Mouse (Mus musculus) hindbrain, embryonic 15.5 days (tissue): ENCODE results near the gene Mapk8ip1. TPM values are rescaled to one million over a fixed set of nuclear protein-coding genes. Genes with fewer than 3 reads are reported as not detected.
A peak's percentile ranks its signal among the peaks of the same experiment; 100 is the strongest.

Experiments used
- ATAC-seq: fragments of 200-750 bp; cut with Nextera tagmentation; 2 replicates; pipeline ENCODE4 v1.8.0; 2017; ENCODE audit warnings: low read depth, moderate number of reproducible peaks, moderate TSS enrichment; ENCODE audit not compliant: low FRiP score
- H3K27ac ChIP-seq: fragments of 300-500 bp; sonication (generic); replicated peaks from 2 replicates; pipeline ENCODE4 v1.5.1; 2015; ENCODE audit warnings: mild to moderate bottlenecking, inconsistent platforms
- H3K27me3 ChIP-seq: fragments of 300-500 bp; sonication (generic); 2 replicates; pipeline ENCODE4 v1.6.1; 2015; ENCODE audit warnings: control low read depth, inconsistent platforms
- H3K36me3 ChIP-seq: fragments of 300-500 bp; sonication (generic); 2 replicates; pipeline ENCODE4 v1.6.1; 2015; ENCODE audit warnings: control low read depth, inconsistent platforms
- H3K4me1 ChIP-seq: fragments of 300-500 bp; sonication (generic); replicated peaks from 2 replicates; pipeline ENCODE4 v1.6.1; 2015; ENCODE audit warnings: control low read depth, inconsistent platforms
- H3K4me2 ChIP-seq: fragments of 300-500 bp; sonication (generic); 2 replicates; pipeline ENCODE4 v1.6.1; 2015; ENCODE audit warnings: moderate library complexity, mild to moderate bottlenecking, inconsistent platforms
- H3K4me3 ChIP-seq: fragments of 300-500 bp; sonication (generic); 2 replicates; pipeline ENCODE4 v1.5.1; 2015; ENCODE audit warnings: mild to moderate bottlenecking, inconsistent platforms
- H3K9ac ChIP-seq: fragments of 300-500 bp; sonication (generic); 2 replicates; pipeline ENCODE4 v1.6.1; 2015; ENCODE audit warnings: inconsistent platforms
- H3K9me3 ChIP-seq: fragments of 300-500 bp; sonication (generic); 2 replicates; pipeline ENCODE4 v1.6.1; 2016; ENCODE audit warnings: control low read depth, inconsistent platforms
- WGBS: fragments of 180-500 bp; shearing (Covaris S2); methylation state at CpG from one replicate; pipeline ENCODE4 v1.1.7; 2015; 5-methylcytosine and 5-hydroxymethylcytosine counted together
- polyA plus RNA-seq: library from polyadenylated mRNA; unstranded; fragments of >200 nt; fragmentation: Nextera tagmentation; extraction: Ambion mirVana; gene quantifications from 2 replicates; pipeline ENCODE4 v1.2.1, GENCODE M21; 2015

Mapk8ip1 gene
- polyA plus RNA-seq, 1 experiment from 2014 or later, result 178 TPM

DNA sequence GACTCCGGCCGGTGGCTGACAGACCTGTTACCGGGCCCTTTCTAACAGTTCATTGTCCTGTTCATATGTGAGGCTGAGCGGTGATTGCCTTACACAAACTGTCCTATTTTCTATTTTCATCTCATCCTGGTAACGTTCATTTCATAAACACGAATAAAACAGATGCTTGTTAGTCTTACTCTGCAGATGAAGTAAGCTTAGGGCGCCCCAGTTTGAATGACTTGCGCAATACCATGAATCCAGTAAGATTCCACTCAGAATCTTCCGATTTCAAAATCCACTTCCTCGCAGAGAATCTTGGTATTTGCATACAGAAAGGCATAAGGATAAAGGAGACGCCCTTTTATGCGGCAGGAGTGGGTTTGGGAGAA, 33.3 kb upstream of the Mapk8ip1 start:
- Histone ChIP-seq H3K27me3 (peaks cover 5% of the 10 kb centered on the region; the same call in 1 of the 2 replicates), H3K27ac (peak overlapping the region; percentile 78), H3K4me1 (peaks cover 51% of the 10 kb centered on the region), H3K9me3 (no peaks in the 10 kb centered on the region), H3K4me2 (peak overlapping the region; percentile 88), H3K36me3 (no peaks in the 10 kb centered on the region), H3K4me3 (peak overlapping the region; percentile 83), H3K9ac (peak overlapping the region; percentile 54)
- 5% methylated on average over 12 of the region's 12 CpGs for WGBS
- ATAC-seq, result no peak

GRCm38 (mm10) chr2:92433578-92434374, 32.7 kb upstream of the Mapk8ip1 start, which contains the start of gene Cry2:
Cry2 (minus strand) TSS chr2:92434043.
- ATAC-seq, result peak; percentile 97
- H3K4me3 ChIP-seq, result peak within 1 kb of the TSS; percentile 83
- H3K4me2 ChIP-seq, result peak within 1 kb of the TSS; percentile 88
- peak within 1 kb of the TSS; percentile 76 for H3K9ac ChIP-seq
- H3K36me3 ChIP-seq, result no peaks in the 10 kb centered on the region
- under 1% methylated on average over 75 of the region's 76 CpGs for WGBS
- H3K27me3 ChIP-seq, result peaks cover 5% of the 10 kb centered on the region; the same call in 1 of the 2 replicates
- peaks cover 55% of the 10 kb centered on the region for H3K4me1 ChIP-seq
- H3K27ac ChIP-seq, result peak within 1 kb of the TSS; percentile 88
- H3K9me3 ChIP-seq, result no peaks in the 10 kb centered on the region

- ATAC-seq, result no peak
- Histone ChIP-seq H3K27ac (peak overlapping the region; percentile 88), H3K4me1 (peaks cover 64% of the 10 kb centered on the region), H3K27me3 (peaks cover 5% of the 10 kb centered on the region; the same call in 1 of the 2 replicates), H3K4me3 (peak overlapping the region; percentile 83), H3K36me3 (no peaks in the 10 kb centered on the region), H3K4me2 (peak overlapping the region; percentile 88), H3K9me3 (no peaks in the 10 kb centered on the region), H3K9ac (peak overlapping the region; percentile 76)
- WGBS, result 22% methylated on average over 17 of the region's 17 CpGs
These were observed 31.5 kb upstream of the Mapk8ip1 start for GRCm38 (mm10) chr2:92432299-92433295.

DNA sequence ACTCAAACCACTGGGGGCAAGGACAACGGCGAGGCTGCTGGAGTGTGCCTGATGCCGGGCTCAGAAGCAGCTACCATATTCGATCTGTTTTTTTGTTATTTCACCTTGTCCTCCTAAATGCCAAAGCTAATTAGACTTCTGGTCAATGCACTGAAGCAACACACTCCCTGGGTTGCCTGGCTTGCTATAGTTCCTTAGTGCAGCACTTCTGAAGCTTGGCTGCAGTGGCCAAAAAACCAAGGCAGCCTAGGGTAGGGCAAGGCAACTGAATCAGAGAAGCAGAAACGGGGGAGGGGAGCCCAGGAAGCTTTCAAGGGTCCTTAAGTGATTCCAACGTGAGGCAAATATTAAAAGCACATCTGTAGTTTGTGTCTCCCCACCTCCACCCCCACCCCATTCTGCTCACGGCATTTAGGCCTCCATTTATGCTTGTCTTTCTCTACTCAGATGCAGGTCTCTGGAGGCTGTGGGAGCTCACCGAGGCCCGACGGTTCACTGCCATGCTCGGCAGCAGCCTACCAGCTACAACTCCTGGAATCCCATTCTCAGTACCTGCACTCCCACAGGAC, 30.6 kb upstream of the Mapk8ip1 start:
- peaks cover 71% of the 10 kb centered on the region for H3K4me1 ChIP-seq
- WGBS, result 6% methylated on average over 11 of the region's 11 CpGs
- peak overlapping the region; percentile 88 for H3K27ac ChIP-seq
- ATAC-seq, result no peak
- peak overlapping the region; percentile 88 for H3K4me2 ChIP-seq
- peak overlapping the region; percentile 83 for H3K4me3 ChIP-seq
- H3K9me3 ChIP-seq, result no peaks in the 10 kb centered on the region
- no peaks in the 10 kb centered on the region for H3K36me3 ChIP-seq
- peaks cover 5% of the 10 kb centered on the region; the same call in 1 of the 2 replicates for H3K27me3 ChIP-seq
- H3K9ac ChIP-seq, result peak overlapping the region; percentile 76

- Histone ChIP-seq H3K4me3 (peak overlapping the region; percentile 83), H3K36me3 (no peaks in the 10 kb centered on the region), H3K9ac (peak overlapping the region; percentile 76), H3K27me3 (peaks cover under 1% of the 10 kb centered on the region; the same call in 1 of the 2 replicates), H3K27ac (peak overlapping the region; percentile 88), H3K4me1 (peaks cover 79% of the 10 kb centered on the region), H3K9me3 (no peaks in the 10 kb centered on the region), H3K4me2 (peak overlapping the region; percentile 88)
- ATAC-seq, result peak; percentile 42
- 52% methylated on average over 21 of the region's 21 CpGs for WGBS
These were observed 29.9 kb upstream of the Mapk8ip1 start for GRCm38 (mm10) chr2:92430723-92431541.

GRCm38 (mm10) chr2:92430089-92430488, 29.0 kb upstream of the Mapk8ip1 start:
- Histone ChIP-seq H3K36me3 (peaks cover 3% of the 10 kb centered on the region; the same call in 1 of the 2 replicates), H3K27ac (no peak overlapping the region), H3K27me3 (no peaks in the 10 kb centered on the region), H3K4me3 (no peak overlapping the region), H3K9me3 (no peaks in the 10 kb centered on the region), H3K9ac (no peak overlapping the region), H3K4me2 (no peak overlapping the region), H3K4me1 (peaks cover 86% of the 10 kb centered on the region)
- WGBS, result 85% methylated on average over 2 of the region's 2 CpGs
- no peak for ATAC-seq

- no peak overlapping the region for H3K9ac ChIP-seq
- H3K27ac ChIP-seq, result no peak overlapping the region
- H3K9me3 ChIP-seq, result no peaks in the 10 kb centered on the region
- no peak overlapping the region for H3K4me2 ChIP-seq
- H3K36me3 ChIP-seq, result peaks cover 17% of the 10 kb centered on the region
- ATAC-seq, result 0 out of 2 replicates have a peak, but pooled peaks have one; percentile 17
- H3K4me3 ChIP-seq, result no peak overlapping the region
- WGBS, result 60% methylated on average over 6 of the region's 6 CpGs
- H3K27me3 ChIP-seq, result no peaks in the 10 kb centered on the region
- peaks cover 96% of the 10 kb centered on the region for H3K4me1 ChIP-seq
These were observed 26.8 kb upstream of the Mapk8ip1 start for GRCm38 (mm10) chr2:92427882-92428281.

DNA sequence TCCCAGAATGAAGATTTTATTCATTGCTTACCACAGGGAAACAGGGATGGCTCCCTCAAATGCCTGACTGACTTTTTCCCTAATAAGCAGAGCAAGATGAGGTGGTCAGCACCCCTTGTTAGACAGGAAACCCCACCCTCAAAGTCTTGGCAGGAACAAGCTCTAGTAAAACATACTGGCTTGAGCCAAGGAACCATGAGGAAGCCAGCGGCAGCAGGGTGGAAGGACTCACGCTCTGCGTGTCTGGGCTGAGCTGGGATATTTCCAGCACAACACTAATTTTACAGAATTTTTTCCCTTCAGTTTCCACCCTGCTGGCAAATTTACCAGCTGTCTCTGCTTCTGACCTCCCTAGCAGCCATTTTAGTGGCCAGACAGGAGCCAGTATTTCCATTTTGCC, 25.4 kb upstream of the Mapk8ip1 start:
- Histone ChIP-seq H3K27ac (peak overlapping the region; percentile 83), H3K4me1 (peaks cover 82% of the 10 kb centered on the region), H3K9ac (no peak overlapping the region), H3K4me2 (no peak overlapping the region), H3K9me3 (no peaks in the 10 kb centered on the region), H3K27me3 (no peaks in the 10 kb centered on the region), H3K4me3 (no peak overlapping the region), H3K36me3 (peaks cover 31% of the 10 kb centered on the region)
- 58% methylated on average over 3 of the region's 3 CpGs for whole genome bisulfite sequencing
- no peak for ATAC-seq

- Histone ChIP-seq H3K9me3 (no peaks in the 10 kb centered on the region), H3K9ac (no peak overlapping the region), H3K4me1 (peaks cover 71% of the 10 kb centered on the region), H3K27ac (peak overlapping the region; percentile 83), H3K4me2 (0 out of 2 replicates have a peak overlapping the region, but pooled peaks have one; percentile 17), H3K4me3 (no peak overlapping the region), H3K36me3 (peaks cover 42% of the 10 kb centered on the region), H3K27me3 (no peaks in the 10 kb centered on the region)
- ATAC-seq, result no peak
- WGBS, result 61% methylated on average over 4 of the region's 4 CpGs
These were observed 24.3 kb upstream of the Mapk8ip1 start for GRCm38 (mm10) chr2:92425366-92425765.

GRCm38 (mm10) chr2:92424462-92425308, 23.6 kb upstream of the Mapk8ip1 start:
- Histone ChIP-seq H3K9ac (no peak overlapping the region), H3K27me3 (no peaks in the 10 kb centered on the region), H3K4me3 (no peak overlapping the region), H3K4me2 (peak overlapping the region; percentile 17; the same call in 1 of the 2 replicates), H3K27ac (peak overlapping the region; percentile 83), H3K36me3 (peaks cover 49% of the 10 kb centered on the region), H3K9me3 (no peaks in the 10 kb centered on the region), H3K4me1 (peaks cover 65% of the 10 kb centered on the region)
- 36% methylated on average over 9 of the region's 9 CpGs for WGBS
- peak; percentile 76 for ATAC-seq
